Mouse (Mus musculus) midbrain, embryonic 14.5 days (tissue): ENCODE results near the gene Btbd18. TPM values are rescaled to one million over a fixed set of nuclear protein-coding genes. Genes with fewer than 3 reads are reported as not detected.

Source experiments
- ATAC-seq: fragments of 200-750 bp; cut with Nextera tagmentation; 2 replicates; pipeline ENCODE4 v1.8.0; 2017; ENCODE audit warnings: moderate number of reproducible peaks, moderate library complexity; ENCODE audit not compliant: low FRiP score, low TSS enrichment
- DNase-seq: peaks from one replicate; pipeline ENCODE4 v3.0.0-alpha.2; 2015
- H3K27ac ChIP-seq: fragments of 300-500 bp; sonication (generic); replicated peaks from 2 replicates; pipeline ENCODE4 v1.5.1; 2014; ENCODE audit warnings: mild to moderate bottlenecking, low read depth, low read length, moderate library complexity
- H3K27me3 ChIP-seq: fragments of 300-500 bp; sonication (generic); 2 replicates; pipeline ENCODE4 v1.6.1; 2014; ENCODE audit warnings: low read length, control low read depth, mixed read lengths; ENCODE audit not compliant: control insufficient read depth, insufficient read depth
- H3K36me3 ChIP-seq: fragments of 300-500 bp; sonication (generic); 2 replicates; pipeline ENCODE4 v1.6.1; 2014; ENCODE audit warnings: low read length, control low read depth; ENCODE audit not compliant: control insufficient read depth, insufficient read depth
- H3K4me1 ChIP-seq: fragments of 300-500 bp; sonication (generic); 2 replicates; pipeline ENCODE4 v1.6.1; 2014; ENCODE audit warnings: mild to moderate bottlenecking, antibody characterized with exemption, low read length, control low read depth; ENCODE audit not compliant: control insufficient read depth, insufficient read depth
- H3K4me2 ChIP-seq: fragments of 300-500 bp; sonication (generic); 2 replicates; pipeline ENCODE4 v1.6.1; 2014; ENCODE audit warnings: mild to moderate bottlenecking, low read length, moderate library complexity
- H3K4me3 ChIP-seq: fragments of 300-500 bp; sonication (generic); replicated peaks from 2 replicates; pipeline ENCODE4 v1.5.1; 2014; ENCODE audit warnings: low read depth, low read length
- H3K9ac ChIP-seq: fragments of 300-500 bp; sonication (generic); replicated peaks from 2 replicates; pipeline ENCODE4 v1.6.1; 2014; ENCODE audit warnings: mild to moderate bottlenecking, low read length, moderate library complexity
- H3K9me3 ChIP-seq: fragments of 300-500 bp; sonication (generic); 2 replicates; pipeline ENCODE4 v1.6.1; 2016; ENCODE audit warnings: low read length, control low read depth, mixed read lengths; ENCODE audit not compliant: control insufficient read depth
- WGBS: fragments of 180-500 bp; shearing (Covaris S2); extraction: QIAGEN DNeasy Blood & Tissue Kit; methylation state at CpG from one replicate; pipeline ENCODE4 v1.1.7; 2014; 5-methylcytosine and 5-hydroxymethylcytosine counted together
- polyA plus RNA-seq: library from polyadenylated mRNA; unstranded; fragments of >200 nt; fragmentation: Nextera tagmentation; extraction: Ambion mirVana; gene quantifications from 2 replicates; pipeline ENCODE4 v1.2.1, GENCODE M21; 2014

The Btbd18 gene
- polyA plus RNA-seq, 1 experiment from 2014 or later = 0.37 TPM

- H3K9me3 ChIP-seq = no peaks in the 10 kb centered on the region
- H3K4me1 ChIP-seq = peaks cover 40% of the 10 kb centered on the region
- H3K36me3 ChIP-seq = no peaks in the 10 kb centered on the region
- no peak overlapping the region; the same call in 1 of the 2 replicates for H3K27ac ChIP-seq
- no peak overlapping the region for H3K4me3 ChIP-seq
- no peak overlapping the region for H3K9ac ChIP-seq
- H3K4me2 ChIP-seq = 0 out of 2 replicates have a peak overlapping the region, but pooled peaks have one; percentile 5
- peak; percentile 35 for DNase-seq
- no peak for ATAC-seq
- H3K27me3 ChIP-seq = no peaks in the 10 kb centered on the region
- WGBS = 34% methylated on average over 7 of the region's 7 CpGs
These were observed 21.3 kb upstream of the Btbd18 start for GRCm38 (mm10) chr2:84637452-84638165.

GRCm38 (mm10) chr2:84638428-84639220 is 20.3 kb upstream of the Btbd18 start:
- no peaks in the 10 kb centered on the region for H3K36me3 ChIP-seq
- H3K4me3 ChIP-seq = no peak overlapping the region
- WGBS = 77% methylated on average over 5 of the region's 5 CpGs
- no peak for DNase-seq
- no peak for ATAC-seq
- H3K4me1 ChIP-seq = peaks cover 40% of the 10 kb centered on the region
- no peaks in the 10 kb centered on the region for H3K27me3 ChIP-seq
- H3K27ac ChIP-seq = 0 out of 2 replicates have a peak overlapping the region, but pooled peaks have one; percentile 13
- no peaks in the 10 kb centered on the region for H3K9me3 ChIP-seq
- no peak overlapping the region for H3K4me2 ChIP-seq
- H3K9ac ChIP-seq = no peak overlapping the region

- Histone ChIP-seq H3K9me3 (no peaks in the 10 kb centered on the region), H3K27ac (no peak overlapping the region), H3K27me3 (no peaks in the 10 kb centered on the region), H3K4me2 (no peak overlapping the region), H3K9ac (no peak overlapping the region), H3K4me3 (no peak overlapping the region), H3K36me3 (no peaks in the 10 kb centered on the region), H3K4me1 (peaks cover 25% of the 10 kb centered on the region)
- no peak for ATAC-seq
- no peak for DNase-seq
These were observed 18.0 kb upstream of the Btbd18 start for GRCm38 (mm10) chr2:84640833-84641232.

- 86% methylated on average over 1 of the region's 1 CpGs for WGBS
- Histone ChIP-seq H3K27me3 (no peaks in the 10 kb centered on the region), H3K9ac (no peak overlapping the region), H3K4me3 (no peak overlapping the region), H3K4me2 (peak overlapping the region; percentile 17; the same call in 1 of the 2 replicates), H3K9me3 (no peaks in the 10 kb centered on the region), H3K27ac (no peak overlapping the region), H3K36me3 (no peaks in the 10 kb centered on the region), H3K4me1 (peaks cover 14% of the 10 kb centered on the region)
- ATAC-seq (no peak), DNase-seq (no peak)
These were observed 12.7 kb upstream of the Btbd18 start for GRCm38 (mm10) chr2:84646138-84646537.

GRCm38 (mm10) chr2:84647051-84647568 is 11.8 kb upstream of the Btbd18 start:
- Histone ChIP-seq H3K4me1 (peaks cover 14% of the 10 kb centered on the region), H3K36me3 (no peaks in the 10 kb centered on the region), H3K27ac (no peak overlapping the region), H3K9me3 (no peaks in the 10 kb centered on the region), H3K9ac (peak overlapping the region; percentile 78; the same call in 1 of the 2 replicates), H3K27me3 (no peaks in the 10 kb centered on the region), H3K4me2 (peak overlapping the region; percentile 78), H3K4me3 (peak overlapping the region; percentile 68)
- ATAC-seq (no peak), DNase-seq (no peak)
- 96% methylated on average over 6 of the region's 6 CpGs for WGBS

GRCm38 (mm10) chr2:84648369-84648768 is 10.5 kb upstream of the Btbd18 start:
- 13% methylated on average over 6 of the region's 6 CpGs for WGBS
- 0 out of 2 replicates have a peak, but pooled peaks have one; percentile 28 for ATAC-seq

DNA sequence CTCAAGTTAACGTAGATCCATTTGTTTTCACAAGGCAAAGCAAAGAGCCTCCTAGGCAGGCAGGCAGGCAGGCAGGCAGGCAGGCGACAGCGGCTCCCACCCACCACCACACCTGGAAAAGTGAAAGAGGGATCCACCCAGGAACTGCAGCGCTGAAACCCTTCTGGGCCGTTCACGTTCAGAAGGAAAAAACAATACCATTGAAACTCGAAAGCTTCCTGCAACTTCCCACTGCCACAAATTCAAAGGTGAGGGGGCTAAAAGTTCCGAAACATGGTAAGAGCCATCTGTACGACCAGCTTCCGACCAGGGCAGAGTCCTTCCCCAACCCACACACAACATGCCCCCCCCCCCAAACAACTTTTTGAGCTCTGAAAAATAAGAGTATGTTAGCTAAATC is 9.2 kb upstream of the Btbd18 start:
- peaks cover 14% of the 10 kb centered on the region for H3K4me1 ChIP-seq
- under 1% methylated on average over 10 of the region's 10 CpGs for WGBS
- peak overlapping the region; percentile 78 for H3K4me2 ChIP-seq
- ATAC-seq (no peak), DNase-seq (peak; percentile 37)
- peak overlapping the region; percentile 68 for H3K4me3 ChIP-seq
- no peaks in the 10 kb centered on the region for H3K9me3 ChIP-seq
- H3K9ac ChIP-seq = peak overlapping the region; percentile 78
- no peaks in the 10 kb centered on the region for H3K36me3 ChIP-seq
- peak overlapping the region; percentile 52; the same call in 1 of the 2 replicates for H3K27ac ChIP-seq
- H3K27me3 ChIP-seq = no peaks in the 10 kb centered on the region

More at GRCm38 (mm10) chr2:84648369-84648768, 10.5 kb upstream of the Btbd18 start:
- H3K4me3 ChIP-seq = peak overlapping the region; percentile 68
- peak overlapping the region; percentile 60; the same call in 1 of the 2 replicates for H3K27ac ChIP-seq
- peak overlapping the region; percentile 78 for H3K9ac ChIP-seq
- H3K9me3 ChIP-seq = no peaks in the 10 kb centered on the region
- peaks cover 14% of the 10 kb centered on the region for H3K4me1 ChIP-seq
- H3K4me2 ChIP-seq = peak overlapping the region; percentile 78
- no peaks in the 10 kb centered on the region for H3K27me3 ChIP-seq
- no peaks in the 10 kb centered on the region for H3K36me3 ChIP-seq
- DNase-seq = peak; percentile 70

GRCm38 (mm10) chr2:84650464-84651195 is 8.2 kb upstream of the Btbd18 start, which contains the start of gene Ctnnd1:
Ctnnd1 (minus strand) TSS chr2:84650765.
- peak within 1 kb of the TSS; percentile 78 for H3K4me2 ChIP-seq
- H3K27me3 ChIP-seq = no peaks in the 10 kb centered on the region
- DNase-seq (peak; percentile 93), ATAC-seq (peak; percentile 97)
- WGBS = under 1% methylated on average over 15 of the region's 15 CpGs
- peak within 1 kb of the TSS; percentile 68 for H3K4me3 ChIP-seq
- no peaks in the 10 kb centered on the region for H3K9me3 ChIP-seq
- peak within 1 kb of the TSS; percentile 78 for H3K9ac ChIP-seq
- H3K27ac ChIP-seq = peak within 1 kb of the TSS; percentile 91
- H3K4me1 ChIP-seq = peaks cover 14% of the 10 kb centered on the region
- H3K36me3 ChIP-seq = no peaks in the 10 kb centered on the region
